Mouse (Mus musculus) G1E (cell line): Measurements from ENCODE around the gene Tescl. TPM values are rescaled to one million over a fixed set of nuclear protein-coding genes. Genes with fewer than 3 reads are reported as not detected.
A peak's percentile ranks its signal among the peaks of the same experiment; 100 is the strongest.

ENCODE experiments used
- ATAC-seq: 2 replicates; pipeline ENCODE4 v1.8.0; 2016; ENCODE audit warnings: mild to moderate bottlenecking; ENCODE audit not compliant: insufficient number of reproducible peaks, poor library complexity, low FRiP score, severe bottlenecking; ENCODE audit errors: extremely low read depth
- DNase-seq: peaks from one replicate; pipeline ENCODE4 v3.0.0; 2012; ENCODE audit warnings: low spot score
- H3K27me3 ChIP-seq: 2 replicates; pipeline ENCODE4 v1.6.1; 2012; ENCODE audit warnings: mild to moderate bottlenecking, low read length, inconsistent platforms; ENCODE audit not compliant: insufficient read depth
- H3K36me3 ChIP-seq: replicated peaks from 2 replicates; pipeline ENCODE3; 2012; ENCODE audit warnings: mild to moderate bottlenecking, inconsistent platforms
- H3K4me1 ChIP-seq: 2 replicates; pipeline ENCODE4 v1.6.1; 2012; ENCODE audit warnings: low read depth, low read length, inconsistent platforms, mixed read lengths; ENCODE audit not compliant: insufficient read depth
- H3K4me3 ChIP-seq: 2 replicates; pipeline ENCODE4 v1.5.1; 2012; ENCODE audit warnings: low read depth, mild to moderate bottlenecking, inconsistent platforms, low read length, moderate library complexity, mixed read lengths
- H3K9me3 ChIP-seq: replicated peaks from 2 replicates; pipeline ENCODE4 v1.6.1; 2012; ENCODE audit warnings: inconsistent platforms
- CTCF ChIP-seq: IDR thresholded peaks from 2 replicates; pipeline ENCODE4 v1.5.1; 2012; ENCODE audit warnings: low read depth, low read length, inconsistent platforms, mixed read lengths
- GATA1 ChIP-seq: IDR thresholded peaks from 2 replicates; pipeline ENCODE4 v1.6.1; 2012; ENCODE audit warnings: borderline replicate concordance, low read length, inconsistent platforms, mixed read lengths
- GATA2 ChIP-seq: IDR thresholded peaks from 2 replicates; pipeline ENCODE4 v1.6.1; 2012; ENCODE audit warnings: low read depth, low read length, inconsistent platforms, borderline replicate concordance
- POLR2AphosphoS5 ChIP-seq: IDR thresholded peaks from 2 replicates; pipeline ENCODE4 v1.6.1; 2012; ENCODE audit warnings: low read depth, low read length, inconsistent platforms; ENCODE audit not compliant: insufficient replicate concordance
- TAL1 ChIP-seq: conservative IDR thresholded peaks from 2 replicates; pipeline ENCODE4 v1.6.1; 2012; ENCODE audit warnings: low read depth, low read length, inconsistent platforms, mixed read lengths
- polyA plus RNA-seq: library from polyadenylated mRNA; stranded (reverse); fragments of >175 nt; gene quantifications from 2 replicates; pipeline ENCODE4 v1.2.3, GENCODE M21; 2012
- total RNA-seq, 2 experiments: library from RNA; stranded (forward) in 1 of 2; stranded (reverse) in 1 of 2; fragments of 200-1000 nt in 1 of 2; fragments of >200 nt in 1 of 2; fragmentation: Nextera tagmentation in 1 of 2; gene quantifications; 2 replicates each; pipeline ENCODE4 v1.2.3; 2014 to 2017

Gene Tescl
- total and polyA plus RNA-seq, 3 experiments: not detected

- no peak for TF ChIP-seq GATA2
- no peak for TF ChIP-seq POLR2AphosphoS5
- no peaks in the 10 kb centered on the region for H3K27me3 ChIP-seq
- H3K9me3 ChIP-seq: no peaks in the 10 kb centered on the region
- H3K4me1 ChIP-seq: peaks cover 90% of the 10 kb centered on the region
- peak; percentile 32 for ATAC-seq
- peaks cover 31% of the 10 kb centered on the region for H3K36me3 ChIP-seq
- H3K4me3 ChIP-seq: peak within 1 kb of the TSS; percentile 81
- DNase-seq: peak; percentile 65
Measured at GRCm38 (mm10) chr7:24369731-24370541, 36.2 kb upstream of the Tescl start, which contains the start of gene Kcnn4. TSS of gene Kcnn4 (plus strand) at chr7:24370263.

- ATAC-seq: no peak
Measured at GRCm38 (mm10) chr7:24368946-24369345, 35.2 kb upstream of the Tescl start.

GRCm38 (mm10) chr7:24368226-24368625, 34.5 kb upstream of the Tescl start:
- Histone ChIP-seq H3K4me1 (peaks cover 83% of the 10 kb centered on the region), H3K27me3 (no peaks in the 10 kb centered on the region), H3K9me3 (no peaks in the 10 kb centered on the region), H3K36me3 (peaks cover 16% of the 10 kb centered on the region), H3K4me3 (no peak overlapping the region)
- TF ChIP-seq TAL1 (no peak), CTCF (no peak), POLR2AphosphoS5 (no peak), GATA2 (no peak), GATA1 (no peak)
- ATAC-seq (no peak), DNase-seq (no peak)

More at GRCm38 (mm10) chr7:24368946-24369345, 35.2 kb upstream of the Tescl start:
- Histone ChIP-seq H3K4me3 (no peak overlapping the region), H3K27me3 (no peaks in the 10 kb centered on the region), H3K36me3 (peaks cover 21% of the 10 kb centered on the region), H3K9me3 (no peaks in the 10 kb centered on the region), H3K4me1 (peaks cover 86% of the 10 kb centered on the region)
- DNase-seq: no peak
- TF ChIP-seq GATA2 (no peak), CTCF (no peak), GATA1 (no peak), POLR2AphosphoS5 (no peak), TAL1 (no peak)

GRCm38 (mm10) chr7:24366716-24367632, 33.2 kb upstream of the Tescl start:
- no peaks in the 10 kb centered on the region for H3K9me3 ChIP-seq
- no peak overlapping the region; the same call in 1 of the 2 replicates for H3K4me3 ChIP-seq
- no peak for TF ChIP-seq TAL1
- H3K36me3 ChIP-seq: peaks cover 6% of the 10 kb centered on the region
- no peak for DNase-seq
- ATAC-seq: no peak
- H3K4me1 ChIP-seq: peaks cover 76% of the 10 kb centered on the region
- H3K27me3 ChIP-seq: no peaks in the 10 kb centered on the region

- no peaks in the 10 kb centered on the region for H3K27me3 ChIP-seq
- H3K9me3 ChIP-seq: no peaks in the 10 kb centered on the region; the same call in 1 of the 2 replicates
- TF ChIP-seq GATA2 (no peak), CTCF (no peak), TAL1 (no peak), GATA1 (no peak), POLR2AphosphoS5 (no peak)
- ATAC-seq (no peak), DNase-seq (no peak)
- H3K4me1 ChIP-seq: peaks cover 65% of the 10 kb centered on the region
- no peaks in the 10 kb centered on the region for H3K36me3 ChIP-seq
- no peak overlapping the region for H3K4me3 ChIP-seq
Measured at GRCm38 (mm10) chr7:24365258-24366014, 31.7 kb upstream of the Tescl start.

GRCm38 (mm10) chr7:24364827-24365226, 31.1 kb upstream of the Tescl start:
- H3K4me1 ChIP-seq: peaks cover 59% of the 10 kb centered on the region

More at GRCm38 (mm10) chr7:24364827-24365226, 31.1 kb upstream of the Tescl start:
- H3K36me3 ChIP-seq: no peaks in the 10 kb centered on the region
- no peaks in the 10 kb centered on the region; the same call in 1 of the 2 replicates for H3K9me3 ChIP-seq
- DNase-seq: peak; percentile 70
- ATAC-seq: peak; percentile 61
- TF ChIP-seq GATA1 (no peak), TAL1 (no peak), CTCF (peak; percentile 55; the same call in 1 of the 2 replicates)
- no peak overlapping the region for H3K4me3 ChIP-seq
- no peaks in the 10 kb centered on the region for H3K27me3 ChIP-seq
